Mouse (Mus musculus): ENCODE results near the gene Khnyn. TPM values are rescaled to one million over a fixed set of nuclear protein-coding genes. Genes with fewer than 3 reads are reported as not detected.

The Khnyn gene
- polyA plus RNA-seq (2016; fragmentation: Nextera tagmentation; extraction: Ambion mirVana), result 18.3 and 19.7 TPM in 2 replicates

DNA sequence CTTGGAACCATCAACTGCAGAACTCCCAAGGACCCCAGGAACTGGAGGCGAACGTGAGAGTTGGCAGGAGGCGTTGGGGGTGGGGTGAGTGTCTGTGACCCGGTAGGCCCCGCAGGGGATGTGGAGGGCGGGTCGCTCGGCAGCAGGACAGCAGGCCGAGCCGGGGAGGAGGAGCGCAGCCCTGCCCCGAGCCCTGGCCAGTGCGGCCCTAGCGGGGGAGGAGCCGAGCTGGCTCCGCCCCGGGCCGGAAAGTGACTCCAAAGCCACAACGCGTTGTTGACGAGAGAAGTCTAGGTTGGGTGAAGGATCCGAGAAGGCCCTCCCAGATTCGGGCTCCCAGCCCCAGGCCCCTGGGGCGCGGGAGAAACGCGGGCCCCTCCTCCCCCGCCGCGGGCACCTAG, at the start of gene Khnyn:
Gene Khnyn, plus strand, starts transcription at position 235 of the 401 bp plus-strand sequence.
- Histone ChIP-seq H3K27ac (peak within 1 kb of the TSS; percentile 60), H3K4me3 (peak within 1 kb of the TSS; percentile 73), H3K36me3 (peaks cover 34% of the 10 kb centered on the region), H3K4me1 (peaks cover 26% of the 10 kb centered on the region), H3K4me2 (replicated peaks) (peak within 1 kb of the TSS; percentile 81), H3K9me3 (no peaks in the 10 kb centered on the region), H3K27me3 (replicated peaks) (no peaks in the 10 kb centered on the region), H3K9ac (peak within 1 kb of the TSS; percentile 83)
- peak; percentile 94 for ATAC-seq (ENCODE audit: low FRiP score, low read depth)
- WGBS, result under 1% methylated on average over 30 of the region's 30 CpGs

DNA sequence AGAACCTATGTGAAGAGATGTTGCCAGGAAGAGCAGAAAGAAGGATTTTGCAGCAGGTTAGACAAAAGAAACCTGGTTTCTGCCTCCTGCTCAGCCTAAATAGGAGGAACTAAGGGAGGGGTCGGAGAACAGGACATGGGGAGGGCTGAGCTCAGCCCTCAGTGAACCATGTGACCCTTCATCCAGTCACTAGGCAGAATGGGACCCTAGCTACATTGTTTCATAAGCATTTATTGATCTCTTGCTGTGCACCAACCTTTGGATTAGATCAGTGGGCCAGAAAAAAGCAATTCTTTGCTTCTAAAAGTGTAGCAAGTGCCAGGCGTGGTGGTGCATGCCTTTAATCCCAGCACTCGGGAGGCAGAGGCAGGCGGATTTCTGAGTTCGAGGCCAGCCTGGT, 46.4 kb upstream of the Khnyn start:
- H3K36me3 ChIP-seq, result no peaks in the 10 kb centered on the region

DNA sequence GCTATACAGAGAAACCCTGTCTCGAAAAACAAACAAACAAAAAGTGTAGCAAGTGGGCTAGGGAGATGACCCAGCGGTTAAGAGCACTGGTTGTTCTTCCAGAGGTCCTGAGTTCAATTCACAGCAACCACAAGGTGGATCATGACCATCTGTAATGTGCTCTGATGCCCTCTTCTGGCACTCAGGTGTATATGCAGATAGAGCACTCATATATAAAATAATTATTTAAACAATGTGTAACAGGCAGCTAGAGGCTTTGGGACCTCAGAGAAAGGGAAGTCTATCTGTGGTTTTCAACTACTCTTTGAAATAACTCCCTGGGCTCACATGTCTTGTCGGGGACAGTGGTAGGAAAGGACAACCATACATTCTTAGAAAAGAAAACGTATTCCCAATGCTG, 46.0 kb upstream of the Khnyn start:
- H3K27ac ChIP-seq, result no peak overlapping the region
- no peak overlapping the region for H3K9ac ChIP-seq
- no peaks in the 10 kb centered on the region for H3K9me3 ChIP-seq
- WGBS, result 84% methylated on average over 4 of the region's 4 CpGs
- H3K27me3 ChIP-seq (replicated peaks), result no peaks in the 10 kb centered on the region
- no peaks in the 10 kb centered on the region for H3K4me1 ChIP-seq
- no peak for ATAC-seq (ENCODE audit: low FRiP score, low read depth)
- no peak overlapping the region for H3K4me3 ChIP-seq
- no peaks in the 10 kb centered on the region for H3K36me3 ChIP-seq
- H3K4me2 ChIP-seq (replicated peaks), result no peak overlapping the region

More for the DNA sequence above, 46.4 kb upstream of the Khnyn start:
- Histone ChIP-seq H3K9ac (no peak overlapping the region), H3K27me3 (replicated peaks) (no peaks in the 10 kb centered on the region), H3K4me1 (no peaks in the 10 kb centered on the region), H3K4me2 (replicated peaks) (no peak overlapping the region), H3K27ac (no peak overlapping the region), H3K4me3 (no peak overlapping the region), H3K9me3 (no peaks in the 10 kb centered on the region)
- WGBS, result 90% methylated on average over 5 of the region's 5 CpGs
- no peak for ATAC-seq (ENCODE audit: low FRiP score, low read depth)

DNA sequence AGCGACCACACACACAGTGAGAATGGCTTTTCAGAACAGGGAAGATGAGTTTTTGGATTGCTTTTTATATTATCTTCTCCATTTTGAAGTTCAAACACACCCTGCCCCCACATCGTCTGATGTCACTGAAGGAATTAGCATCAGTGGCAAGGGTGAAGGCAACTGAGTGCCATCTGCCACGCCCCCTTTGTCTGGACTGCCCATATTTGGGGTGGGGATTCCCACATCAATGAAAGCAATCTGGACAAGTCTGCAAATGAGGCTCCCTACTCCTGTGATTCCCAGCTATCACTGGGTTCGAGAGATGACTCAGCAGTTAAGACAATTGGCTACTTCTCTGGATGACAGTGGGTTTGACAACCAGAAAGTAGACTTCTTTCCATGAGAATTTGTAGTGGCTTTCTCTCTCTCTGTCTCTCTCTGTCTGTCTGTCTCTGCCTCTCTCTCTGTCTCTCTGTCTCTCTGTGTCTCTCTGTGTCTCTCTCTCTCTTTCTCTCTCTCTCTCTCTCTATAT, 43.8 kb upstream of the Khnyn start:
- no peaks in the 10 kb centered on the region for H3K9me3 ChIP-seq
- H3K4me2 ChIP-seq (replicated peaks), result no peak overlapping the region
- H3K9ac ChIP-seq, result no peak overlapping the region
- H3K27ac ChIP-seq, result no peak overlapping the region
- 58% methylated on average over 4 of the region's 4 CpGs for WGBS
- no peaks in the 10 kb centered on the region for H3K27me3 ChIP-seq (replicated peaks)
- no peaks in the 10 kb centered on the region for H3K36me3 ChIP-seq
- no peak overlapping the region for H3K4me3 ChIP-seq
- no peak for ATAC-seq (ENCODE audit: low FRiP score, low read depth)
- H3K4me1 ChIP-seq, result no peaks in the 10 kb centered on the region

DNA sequence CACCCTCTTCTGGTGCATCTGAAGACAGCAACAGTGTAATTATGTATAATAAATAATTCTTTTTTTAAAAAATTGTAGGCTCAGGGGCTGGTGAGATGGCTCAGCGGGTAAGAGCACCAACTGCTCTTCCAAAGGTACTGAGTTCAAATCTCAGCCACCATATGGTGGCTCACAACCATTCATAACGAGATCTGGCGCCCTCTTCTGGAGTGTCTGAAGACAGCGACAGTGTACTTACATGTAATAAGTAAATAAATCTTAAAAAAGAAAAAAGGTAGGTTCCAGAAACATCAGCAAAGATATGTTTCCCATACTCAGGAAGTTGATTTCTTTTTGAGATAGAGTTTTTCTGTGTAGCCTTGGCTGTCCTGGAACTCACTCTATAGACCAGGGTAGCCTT, 42.0 kb upstream of the Khnyn start:
- 79% methylated on average over 4 of the region's 4 CpGs for WGBS

DNA sequence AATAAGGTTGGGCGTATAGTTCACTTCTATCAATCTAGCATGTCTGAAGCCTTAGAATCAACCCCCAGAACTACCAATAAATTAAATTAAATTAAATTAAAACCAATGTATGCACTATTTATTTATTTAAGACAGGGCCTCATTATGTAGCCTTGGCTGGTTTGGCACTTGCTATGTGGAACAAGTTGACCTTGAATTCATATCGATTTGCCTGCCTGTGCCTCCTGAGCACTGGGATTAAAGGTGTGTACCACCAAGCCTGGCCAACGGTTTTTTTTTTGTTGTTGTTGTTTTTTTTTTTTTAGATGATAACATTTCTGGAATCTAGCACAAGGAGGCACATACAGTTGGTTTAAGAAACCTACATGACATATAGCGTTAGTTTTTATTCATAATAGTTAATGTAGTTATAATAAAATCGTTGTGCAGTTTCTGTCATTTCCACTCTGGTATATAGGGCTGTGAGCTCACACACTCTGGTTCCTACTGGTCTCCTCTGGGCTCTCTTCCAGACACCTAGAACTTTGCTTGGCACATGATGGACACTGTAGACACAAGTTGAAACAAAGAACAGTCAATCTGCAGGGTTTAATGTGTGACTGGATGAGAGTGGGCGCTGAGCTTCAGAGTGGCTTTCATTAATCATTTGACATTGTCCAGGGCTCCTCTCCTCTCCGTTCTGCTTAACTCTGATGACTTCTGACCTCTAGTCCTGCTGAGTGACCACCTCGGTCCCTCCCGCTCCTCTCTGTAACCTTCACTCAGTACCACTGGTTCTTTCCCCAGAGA, 39.0 kb upstream of the Khnyn start:
- H3K27ac ChIP-seq, result no peak overlapping the region
- no peaks in the 10 kb centered on the region for H3K36me3 ChIP-seq
- H3K9me3 ChIP-seq, result no peaks in the 10 kb centered on the region
- no peaks in the 10 kb centered on the region for H3K4me1 ChIP-seq
- ATAC-seq (ENCODE audit: low FRiP score, low read depth), result no peak
- H3K9ac ChIP-seq, result no peak overlapping the region
- H3K4me3 ChIP-seq, result no peak overlapping the region
- 75% methylated on average over 9 of the region's 9 CpGs for WGBS
- no peaks in the 10 kb centered on the region for H3K27me3 ChIP-seq (replicated peaks)
- no peak overlapping the region for H3K4me2 ChIP-seq (replicated peaks)

More for the DNA sequence above, 42.0 kb upstream of the Khnyn start:
- Histone ChIP-seq H3K36me3 (no peaks in the 10 kb centered on the region), H3K27me3 (replicated peaks) (no peaks in the 10 kb centered on the region), H3K4me1 (no peaks in the 10 kb centered on the region), H3K9ac (no peak overlapping the region), H3K4me3 (no peak overlapping the region), H3K4me2 (replicated peaks) (no peak overlapping the region), H3K9me3 (no peaks in the 10 kb centered on the region), H3K27ac (no peak overlapping the region)
- ATAC-seq (ENCODE audit: low FRiP score, low read depth), result no peak

DNA sequence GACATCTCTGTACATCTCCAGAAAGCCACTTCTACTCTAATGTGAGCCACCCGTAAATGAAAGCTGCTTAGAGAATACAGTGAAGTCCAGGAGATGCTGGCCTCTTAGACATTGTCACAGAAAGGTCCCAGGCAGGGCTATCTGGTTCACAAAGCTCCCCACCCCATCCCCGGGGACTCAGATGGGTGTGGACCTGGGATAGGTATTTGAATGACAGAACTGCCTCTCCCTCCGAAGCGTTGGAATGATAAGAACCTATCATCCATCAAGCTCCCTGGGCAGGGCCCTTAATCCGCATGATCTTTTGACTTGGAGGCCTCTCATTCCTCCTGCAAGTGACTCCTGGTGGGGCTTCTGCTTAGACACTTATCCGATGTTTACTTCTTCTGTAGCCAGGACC, 33.9 kb upstream of the Khnyn start:
- no peak overlapping the region for H3K4me3 ChIP-seq
- no peaks in the 10 kb centered on the region for H3K9me3 ChIP-seq
- 67% methylated on average over 6 of the region's 6 CpGs for WGBS
- H3K27me3 ChIP-seq (replicated peaks), result no peaks in the 10 kb centered on the region
- H3K4me1 ChIP-seq, result peaks cover 28% of the 10 kb centered on the region
- H3K36me3 ChIP-seq, result no peaks in the 10 kb centered on the region
- no peak for ATAC-seq (ENCODE audit: low FRiP score, low read depth)
- H3K9ac ChIP-seq, result no peak overlapping the region
- no peak overlapping the region for H3K27ac ChIP-seq
- H3K4me2 ChIP-seq (replicated peaks), result no peak overlapping the region

DNA sequence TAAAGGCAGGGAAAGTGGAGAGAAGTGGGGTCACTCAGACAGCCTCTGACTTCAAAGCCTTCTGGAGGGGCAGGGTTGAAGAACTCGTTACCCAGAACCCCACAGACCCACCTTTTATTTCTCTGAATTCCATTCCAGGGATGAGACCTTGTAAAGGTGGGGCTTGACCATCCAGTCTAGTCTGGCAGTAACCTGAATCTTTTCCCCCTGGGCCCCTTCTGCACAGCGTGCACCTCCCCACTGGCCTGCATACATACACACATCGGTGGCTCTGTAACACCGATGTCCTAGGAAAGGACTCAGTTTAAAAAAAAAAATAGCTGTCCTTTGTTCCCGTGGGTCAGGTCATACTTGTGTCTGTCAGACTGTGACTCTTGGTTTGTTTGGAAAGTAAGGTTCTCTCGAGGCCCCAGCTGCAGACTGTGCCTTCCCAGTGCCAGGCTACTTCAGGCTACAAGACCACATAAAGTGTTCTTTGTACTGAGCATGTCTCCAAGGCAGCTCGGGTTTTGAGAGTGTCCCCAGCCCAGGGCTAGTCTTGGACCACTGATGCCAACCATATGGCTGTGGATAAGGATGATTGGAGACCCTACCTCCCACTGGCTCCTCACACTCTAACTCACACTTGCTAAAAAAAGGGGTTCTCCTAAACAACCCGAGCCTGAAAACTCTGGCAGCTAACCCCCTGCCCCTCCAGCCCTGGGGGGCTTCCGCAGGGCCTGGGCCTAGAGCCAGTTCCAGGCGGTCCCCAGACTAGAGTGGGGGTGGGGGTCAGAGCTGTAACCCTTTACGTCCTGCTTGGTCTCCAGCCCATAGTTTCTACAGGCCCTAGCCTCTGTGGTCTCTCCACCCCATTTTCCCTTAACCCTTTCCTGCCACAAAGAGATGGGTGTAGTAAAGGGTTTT, 31.8 kb upstream of the Khnyn start:
- WGBS, result 5% methylated on average over 11 of the region's 11 CpGs
- no peak overlapping the region for H3K9ac ChIP-seq
- H3K4me3 ChIP-seq, result peak overlapping the region; percentile 66
- peak; percentile 58 for ATAC-seq (ENCODE audit: low FRiP score, low read depth)
- no peaks in the 10 kb centered on the region for H3K27me3 ChIP-seq (replicated peaks)
- peaks cover 39% of the 10 kb centered on the region for H3K4me1 ChIP-seq
- H3K9me3 ChIP-seq, result no peaks in the 10 kb centered on the region
- H3K27ac ChIP-seq, result peak overlapping the region; percentile 62
- H3K4me2 ChIP-seq (replicated peaks), result peak overlapping the region; percentile 87
- peaks cover 4% of the 10 kb centered on the region; the same call in 1 of the 2 replicates for H3K36me3 ChIP-seq

DNA sequence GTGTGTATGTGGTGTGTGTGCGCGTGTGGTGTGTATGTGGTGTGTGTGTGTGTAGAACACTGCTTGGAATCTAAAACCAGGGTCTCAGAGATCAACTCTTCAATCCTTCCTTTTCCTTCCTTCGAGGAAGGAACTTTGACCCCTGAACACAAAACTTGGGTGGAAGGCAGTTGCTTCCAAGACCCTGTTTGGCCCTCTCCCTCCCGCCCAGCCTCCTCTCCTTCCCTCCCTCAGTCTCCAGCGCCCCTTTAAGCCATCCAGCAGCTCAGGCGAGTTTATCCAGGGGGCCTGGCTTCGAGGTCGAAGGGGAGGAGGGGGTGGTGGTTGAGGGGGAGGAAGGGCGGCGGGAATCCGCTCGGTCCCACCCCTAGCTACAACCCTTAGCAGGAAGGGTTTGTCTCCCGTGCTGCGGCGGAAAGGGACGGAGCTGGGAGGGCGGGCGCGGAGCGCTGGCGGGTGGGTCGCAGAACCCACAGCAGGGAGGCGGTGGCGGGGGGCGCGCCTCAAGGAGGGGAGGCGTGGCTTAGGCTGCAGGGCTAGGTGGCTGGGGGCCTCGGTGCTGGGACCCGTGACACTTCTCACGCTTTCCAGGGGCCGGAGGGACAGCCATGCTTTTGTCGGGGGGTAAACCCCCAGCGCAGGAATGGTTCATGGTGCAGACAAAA, 31.0 kb upstream of the Khnyn start, which contains the start of gene Nynrin:
Gene Nynrin, plus strand, starts transcription at position 390 of the 665 bp plus-strand sequence.
- Histone ChIP-seq H3K4me1 (peaks cover 39% of the 10 kb centered on the region), H3K36me3 (peaks cover 4% of the 10 kb centered on the region; the same call in 1 of the 2 replicates), H3K9me3 (no peaks in the 10 kb centered on the region), H3K4me2 (replicated peaks) (peak within 1 kb of the TSS; percentile 87), H3K27ac (peak within 1 kb of the TSS; percentile 66), H3K27me3 (replicated peaks) (no peaks in the 10 kb centered on the region), H3K4me3 (peak within 1 kb of the TSS; percentile 66), H3K9ac (peak within 1 kb of the TSS; percentile 75)
- WGBS, result 2% methylated on average over 32 of the region's 33 CpGs
- ATAC-seq (ENCODE audit: low FRiP score, low read depth), result peak; percentile 80

DNA sequence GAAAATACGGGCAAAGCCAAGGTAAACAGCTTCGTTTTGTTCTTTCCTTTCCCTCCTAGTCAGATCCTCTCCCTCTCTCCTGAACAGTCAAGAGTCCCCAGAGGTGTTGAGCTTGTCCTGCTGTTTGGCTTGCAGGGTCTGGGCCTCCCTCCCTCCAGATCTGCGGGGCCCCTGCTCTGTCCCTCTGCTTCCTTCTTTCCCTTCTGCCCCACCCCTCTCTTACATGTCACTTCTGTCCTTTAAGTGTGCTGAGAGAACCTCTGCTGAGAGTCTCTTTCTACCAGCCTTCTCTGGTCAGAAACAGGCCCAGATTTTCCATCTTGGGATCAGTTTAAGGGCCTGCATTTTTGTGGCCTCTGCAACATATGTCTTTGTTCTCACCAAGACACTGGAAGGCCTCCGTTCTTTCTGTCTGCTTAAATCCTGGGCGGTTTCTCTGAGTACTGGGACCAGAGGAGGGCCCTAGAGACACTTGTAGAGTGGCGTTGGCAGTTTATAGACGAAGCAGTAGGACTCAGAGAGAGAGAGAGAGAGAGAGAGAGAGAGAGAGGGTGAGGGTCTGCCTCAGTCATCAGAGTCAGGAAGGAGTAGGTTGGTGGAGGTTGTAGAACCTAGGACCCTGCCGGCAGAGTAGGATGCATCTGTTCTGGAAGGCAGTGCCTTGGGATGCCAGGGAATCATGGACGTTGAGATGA, 30.2 kb upstream of the Khnyn start:
- Histone ChIP-seq H3K27me3 (replicated peaks) (no peaks in the 10 kb centered on the region), H3K36me3 (peaks cover 6% of the 10 kb centered on the region), H3K4me3 (peak overlapping the region; percentile 66), H3K9me3 (no peaks in the 10 kb centered on the region), H3K9ac (peak overlapping the region; percentile 75), H3K4me2 (replicated peaks) (peak overlapping the region; percentile 87), H3K4me1 (peaks cover 42% of the 10 kb centered on the region), H3K27ac (peak overlapping the region; percentile 66)
- WGBS, result 1% methylated on average over 9 of the region's 9 CpGs
- ATAC-seq (ENCODE audit: low FRiP score, low read depth), result 0 out of 2 replicates have a peak, but pooled peaks have one; percentile 19

DNA sequence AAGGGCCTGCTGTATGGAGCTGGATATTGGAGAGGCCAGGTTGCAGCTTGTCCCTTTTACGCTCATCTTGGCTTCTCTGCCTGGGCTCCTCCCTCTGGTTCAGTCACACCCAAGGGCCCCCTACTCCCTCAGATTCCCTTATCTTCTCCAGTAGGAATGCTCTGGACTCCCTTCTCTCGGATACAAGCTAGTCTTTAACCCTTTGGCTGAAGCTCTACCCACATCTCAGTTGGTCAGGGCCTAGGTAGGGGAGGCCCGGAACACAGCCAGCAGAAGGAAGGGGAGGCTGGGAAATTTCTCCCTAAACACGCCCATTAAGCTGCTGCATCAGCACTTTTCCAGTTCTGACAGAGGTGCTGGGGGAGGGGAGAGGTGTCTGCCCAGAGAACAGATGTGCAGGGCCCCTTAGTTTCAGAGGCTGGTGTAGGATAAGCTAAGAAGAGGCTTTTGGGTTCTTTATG, 29.6 kb upstream of the Khnyn start:
- 6% methylated on average over 4 of the region's 4 CpGs for WGBS
- Histone ChIP-seq H3K4me1 (peaks cover 42% of the 10 kb centered on the region), H3K9ac (peak overlapping the region; percentile 75), H3K4me3 (peak overlapping the region; percentile 66), H3K27ac (no peak overlapping the region), H3K36me3 (peaks cover 6% of the 10 kb centered on the region), H3K27me3 (replicated peaks) (no peaks in the 10 kb centered on the region), H3K9me3 (no peaks in the 10 kb centered on the region), H3K4me2 (replicated peaks) (peak overlapping the region; percentile 87)
- peak; percentile 17; the same call in 1 of the 2 replicates for ATAC-seq (ENCODE audit: low FRiP score, low read depth)

All from neural tube, embryonic 12.5 days (tissue).